Mouse (Mus musculus) left cerebral cortex, postnatal 14 days (tissue): ENCODE measurements around the gene Gpn1. TPM values are rescaled to one million over a fixed set of nuclear protein-coding genes. Genes with fewer than 3 reads are reported as not detected.
"Not testable (repeated sequence)": the region's sequence is repeated elsewhere in the genome, so short reads cannot be mapped to it uniquely, and the experiment has no call there.

Source experiments
- DNase-seq, 2 experiments: peaks; one replicate each; pipeline ENCODE4 v3.0.0; 2021 to 2022; ENCODE audit warnings: low spot score in 2 of 2, mixed read lengths in 1 of 2
- intact Hi-C: fragments of 180-260 bp; cut with DNase I; formaldehyde crosslinking; loops from one replicate; pipeline ENCODE4 v1.15.1; 2025
- total RNA-seq, 2 experiments: library from RNA; stranded (reverse); gene quantifications; 2 replicates each; pipeline ENCODE4 v1.2.3; 2021

The Gpn1 gene
- total RNA-seq, 2 experiments from 2014 or later = 31.9 to 32.6 TPM

DNA sequence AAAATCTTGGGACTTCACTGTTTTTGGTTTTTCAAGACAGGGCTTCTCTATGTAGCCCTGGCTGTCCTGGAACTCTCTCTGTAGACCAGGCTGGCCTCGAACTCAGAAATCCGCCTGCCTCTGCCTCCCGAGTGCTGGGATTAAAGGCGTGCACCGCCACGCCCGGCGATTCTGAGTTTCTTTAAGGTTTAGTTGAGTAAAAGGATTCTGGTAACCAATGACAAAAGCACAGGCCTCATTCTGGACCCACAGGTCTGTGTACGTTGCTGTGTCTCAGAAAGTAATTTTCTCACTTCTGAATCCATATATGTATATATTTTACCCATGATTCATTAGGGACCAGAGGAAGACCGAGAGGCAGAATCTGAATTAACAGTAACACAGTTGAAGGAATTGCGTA is 33.2 kb downstream of the Gpn1 start, which contains the start of gene Supt7l:
TSS of gene Supt7l (minus strand) at position 101 of the 400 bp plus-strand sequence.
- intact Hi-C loops, DNase-seq: not testable (repeated sequence)

DNA sequence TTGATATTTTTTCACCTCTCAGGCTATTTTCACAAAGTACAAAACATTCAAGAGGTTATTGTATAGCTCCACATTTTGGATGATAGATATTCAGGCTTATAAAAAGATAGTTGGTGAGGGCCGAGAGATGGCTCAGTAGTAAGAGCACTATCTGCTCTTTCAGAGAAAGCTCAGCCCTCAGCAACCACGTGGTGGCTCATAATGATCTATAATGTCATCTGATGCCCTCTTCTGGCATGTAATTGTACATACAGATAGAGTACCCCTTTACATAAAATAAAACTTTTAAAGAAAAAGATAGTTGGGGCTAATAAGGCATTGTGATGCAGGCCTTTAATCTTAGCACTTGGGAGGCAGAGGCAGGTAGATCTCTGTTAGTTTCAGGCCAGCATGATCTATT is 34.0 kb downstream of the Gpn1 start:
- intact Hi-C loops = no loop called here

DNA sequence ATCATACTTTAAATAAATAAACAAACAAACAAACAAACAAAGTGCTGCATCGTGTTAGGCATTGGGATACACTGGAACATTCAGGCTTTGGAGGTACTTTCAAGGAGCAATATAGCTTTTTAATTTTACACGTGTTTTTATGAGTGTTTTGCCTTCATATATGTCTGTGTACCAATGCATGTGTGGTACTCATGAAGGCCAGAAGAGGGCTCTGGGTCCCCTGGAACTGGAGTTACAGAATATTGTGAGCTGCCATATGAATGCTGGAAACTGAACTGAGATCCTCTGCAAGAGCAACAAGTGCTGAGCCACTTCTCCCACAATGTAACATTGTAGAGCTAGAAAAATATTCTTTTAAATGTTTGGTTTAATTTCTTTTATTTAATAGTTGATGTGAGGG is 40.7 kb downstream of the Gpn1 start:
- intact Hi-C loops = no loop called here
- DNase-seq = no peak

More for the DNA sequence above, 34.0 kb downstream of the Gpn1 start:
- no peak for DNase-seq

DNA sequence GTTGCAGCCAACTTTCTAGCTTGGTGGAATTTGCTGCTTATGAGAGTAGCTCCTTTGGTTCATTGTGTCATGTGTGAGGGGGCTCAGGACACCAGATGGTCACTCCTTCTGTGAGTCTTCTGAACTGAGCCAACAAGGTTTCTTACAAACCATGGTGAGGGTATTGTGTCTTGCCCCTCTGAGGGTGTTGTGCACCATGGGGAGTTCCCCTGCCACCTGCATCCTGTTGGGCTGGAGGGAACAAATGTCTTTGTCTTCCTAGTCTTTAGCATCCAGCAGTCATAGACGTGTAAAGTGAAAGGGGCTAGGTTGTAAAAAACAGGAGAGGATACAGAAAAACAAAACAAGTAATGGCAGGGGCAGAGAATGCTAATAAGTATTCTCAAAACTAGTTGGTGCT is 64.9 kb downstream of the Gpn1 start:
- intact Hi-C loops = no loop called here
- DNase-seq = no peak

DNA sequence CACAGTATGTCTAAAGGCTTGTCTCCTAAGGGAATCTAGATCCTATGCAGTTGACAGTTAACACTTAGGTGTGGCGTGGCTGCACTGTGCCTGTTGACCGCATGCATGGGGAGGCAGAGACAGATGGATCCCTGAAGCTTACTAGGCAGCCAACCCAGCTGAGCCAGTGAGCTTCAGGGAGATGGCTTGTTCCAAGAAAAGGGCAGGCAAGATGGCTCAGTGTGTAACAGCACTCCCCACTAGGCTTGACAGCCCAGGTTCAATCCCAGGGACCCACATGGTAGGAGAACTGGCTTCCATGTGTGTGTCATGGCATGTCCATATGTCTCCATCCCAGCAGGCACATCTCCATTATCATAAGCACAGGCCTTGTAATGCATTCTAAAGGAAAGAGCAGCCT is 65.8 kb downstream of the Gpn1 start:
- intact Hi-C loops = loop anchor here (10.0 kb wide), 1 partner anchor 744 kb away; no protein-coding TSS in a partner anchor
- DNase-seq = no peak

DNA sequence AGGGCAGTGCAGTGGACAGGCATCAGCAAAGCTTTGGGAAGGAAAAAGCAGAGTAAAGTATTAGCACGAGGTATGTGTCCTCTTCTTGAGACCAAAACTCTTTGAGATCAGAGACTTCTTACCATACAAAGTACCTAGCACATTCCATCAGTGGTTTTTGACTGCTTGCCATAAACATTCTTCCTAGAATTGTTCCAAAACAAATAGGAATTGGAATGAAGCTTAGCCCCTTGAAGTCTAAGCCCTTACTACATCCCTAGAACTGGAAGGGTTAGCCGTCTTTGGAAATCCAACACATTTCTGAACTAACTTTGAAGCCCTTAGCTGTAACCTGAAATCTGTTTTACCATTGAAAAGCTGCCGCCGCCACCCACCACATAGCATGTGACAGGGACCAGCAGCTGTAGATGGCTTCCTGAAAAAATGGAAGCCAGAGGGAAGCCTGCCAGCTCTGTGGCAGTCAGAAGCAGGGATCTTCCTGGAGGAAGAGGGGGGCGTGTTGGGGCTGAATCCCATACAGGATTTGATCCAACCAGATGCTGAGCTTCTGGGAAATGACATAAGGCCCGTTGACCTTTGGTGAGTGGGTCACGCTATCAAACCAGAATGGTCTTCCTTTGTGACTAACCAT is 67.6 kb downstream of the Gpn1 start:
- intact Hi-C loops = loop anchor here (10.0 kb wide), 1 partner anchor 743 kb away; no protein-coding TSS in a partner anchor

More for the DNA sequence above, 67.6 kb downstream of the Gpn1 start:
- peak; percentile 69 to 72 for DNase-seq

Other genes starting within 250 kb of the Gpn1 start
- 1 to 10 TPM; 1.6 to 2.0 TPM for gene Krtcap3, start 243.1 kb upstream of the Gpn1 start, total RNA-seq
- gene Ift172, start 203.6 kb upstream of the Gpn1 start, total RNA-seq = 10 to 100 TPM; 82.8 to 93.9 TPM
- gene Fndc4, start 198.7 kb upstream of the Gpn1 start, total RNA-seq = 100 to 1,000 TPM; 124 to 147 TPM
- under 1 TPM; 0.11 to 0.30 TPM for gene Gckr, start 197.3 kb upstream of the Gpn1 start, total RNA-seq
- gene Zfp512, start 42.3 kb upstream of the Gpn1 start, total RNA-seq = 10 to 100 TPM; 46.1 to 49.1 TPM
- gene 4930548H24Rik, start 9.0 kb upstream of the Gpn1 start, total RNA-seq = not detected
- gene Slc4a1ap, start 32.3 kb downstream of the Gpn1 start, total RNA-seq = 10 to 100 TPM; 47.1 to 50.7 TPM
- gene Supt7l, start 33.1 kb downstream of the Gpn1 start, total RNA-seq = 10 to 100 TPM; 16.9 to 17.1 TPM
- gene Mrpl33, start 102.2 kb downstream of the Gpn1 start, total RNA-seq = 100 to 1,000 TPM; 113 to 114 TPM
- gene Rbks, start 202.9 kb downstream of the Gpn1 start, total RNA-seq = 1 to 10 TPM; 2.5 to 4.0 TPM
- gene Babam2, start 202.9 kb downstream of the Gpn1 start, total RNA-seq = 10 to 100 TPM; 41.3 to 44.5 TPM